Mouse (Mus musculus) c-Kit-positive CD71-positive TER-119-positive erythroid progenitor cells, embryonic 14.5 days (primary cell): ENCODE results near the gene Hspg2.

Experiments
- DNase-seq: peaks from one replicate; pipeline ENCODE4 v3.0.0-alpha.2; 2013; ENCODE audit warnings: low spot score

The Hspg2 gene

DNA sequence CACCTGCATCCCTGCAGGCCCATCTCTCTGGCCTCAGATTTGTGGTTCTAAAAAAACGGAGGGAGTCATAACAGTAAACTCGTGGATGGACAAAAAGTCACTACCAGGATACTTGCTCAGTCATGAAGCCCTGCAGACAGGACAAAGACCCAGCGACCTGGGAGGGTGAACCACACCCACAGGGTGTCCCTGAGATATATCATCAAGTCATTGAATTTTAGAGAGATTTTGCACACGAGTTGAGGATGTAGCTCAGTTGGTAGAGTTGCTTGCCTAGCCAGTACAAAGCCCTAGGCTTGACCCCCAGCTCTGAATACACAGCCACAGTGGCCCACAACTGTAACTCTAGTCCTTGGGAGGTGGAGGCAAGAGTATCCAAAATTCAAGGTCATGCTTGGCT, 7.4 kb upstream of the Hspg2 start:
- no peak for DNase-seq

GRCm38 (mm10) chr4:137461981-137462690, 6.4 kb upstream of the Hspg2 start:
- no peak for DNase-seq

DNA sequence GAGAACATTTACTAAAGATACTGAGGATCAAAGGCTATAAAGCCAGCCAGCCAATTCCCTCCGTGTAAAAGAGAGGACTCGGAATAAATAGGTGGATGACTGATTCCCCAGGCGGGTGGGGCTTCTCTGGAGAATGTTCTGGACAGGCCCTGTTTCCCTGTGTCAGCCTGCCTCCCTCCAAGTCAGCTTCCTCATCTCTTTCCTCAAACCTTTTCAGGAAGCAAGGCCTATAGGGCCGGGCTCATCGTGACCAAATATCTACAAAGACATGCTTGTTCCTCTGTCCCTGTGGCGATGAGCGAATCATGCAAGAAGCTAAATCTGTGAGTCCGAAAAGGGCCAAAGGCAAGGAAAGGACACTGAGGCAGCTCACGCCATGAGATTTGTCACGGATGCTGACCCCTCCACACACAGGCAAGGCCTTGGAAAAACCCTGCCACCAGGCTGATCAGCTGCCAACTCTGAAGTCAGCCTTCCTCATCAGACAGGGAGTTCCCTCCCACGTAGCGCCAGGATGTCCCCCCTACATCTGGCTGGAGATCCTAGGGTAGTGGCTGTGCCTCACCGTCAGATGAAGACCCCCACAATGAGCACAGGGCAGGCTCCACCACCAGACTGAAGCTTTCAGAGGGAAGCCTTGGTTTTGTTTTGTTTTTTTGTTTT, 3.3 kb upstream of the Hspg2 start:
- DNase-seq = no peak

GRCm38 (mm10) chr4:137466991-137467390, 1.6 kb upstream of the Hspg2 start:
- DNase-seq = no peak

- no peak for DNase-seq
Observed at GRCm38 (mm10) chr4:137467525-137467924, 1.0 kb upstream of the Hspg2 start.

DNA sequence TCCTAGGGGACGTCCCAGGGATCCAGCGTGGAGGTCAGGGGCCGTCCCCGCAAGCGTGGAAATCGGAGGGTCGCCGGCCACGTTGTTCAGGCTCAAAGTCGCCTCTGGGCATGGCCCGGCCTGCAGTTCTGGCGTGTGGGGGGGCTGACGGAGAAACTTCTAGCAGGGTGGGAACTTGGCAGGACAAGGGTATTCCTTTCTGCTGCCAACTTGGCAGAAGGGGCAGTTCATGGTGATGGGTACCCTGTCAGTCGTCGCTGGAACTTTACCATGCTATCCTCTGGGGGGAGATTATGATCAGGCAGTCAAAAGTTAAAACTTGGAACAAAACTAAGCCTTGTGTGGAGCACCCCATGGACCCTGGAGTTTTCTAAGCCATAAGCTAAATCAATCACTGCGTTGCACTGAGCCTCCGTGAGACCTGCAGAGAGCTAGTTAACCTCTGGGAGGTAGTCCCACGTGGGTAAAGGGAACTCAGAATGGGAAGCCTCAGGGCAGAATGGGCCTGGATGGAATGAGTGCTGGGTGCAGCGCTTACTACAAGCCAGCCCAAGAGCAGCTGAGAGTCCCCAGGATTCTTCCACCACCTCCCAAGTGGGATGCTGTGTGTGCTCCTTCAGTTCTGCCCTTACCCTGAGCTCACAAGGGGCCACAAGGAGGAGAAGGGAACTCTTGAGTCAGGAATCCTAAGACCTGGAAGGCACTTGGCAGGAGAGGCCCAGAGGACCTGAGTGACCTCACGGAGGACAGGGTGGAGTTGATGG, 694 bp downstream of the Hspg2 start:
- DNase-seq = no peak

DNA sequence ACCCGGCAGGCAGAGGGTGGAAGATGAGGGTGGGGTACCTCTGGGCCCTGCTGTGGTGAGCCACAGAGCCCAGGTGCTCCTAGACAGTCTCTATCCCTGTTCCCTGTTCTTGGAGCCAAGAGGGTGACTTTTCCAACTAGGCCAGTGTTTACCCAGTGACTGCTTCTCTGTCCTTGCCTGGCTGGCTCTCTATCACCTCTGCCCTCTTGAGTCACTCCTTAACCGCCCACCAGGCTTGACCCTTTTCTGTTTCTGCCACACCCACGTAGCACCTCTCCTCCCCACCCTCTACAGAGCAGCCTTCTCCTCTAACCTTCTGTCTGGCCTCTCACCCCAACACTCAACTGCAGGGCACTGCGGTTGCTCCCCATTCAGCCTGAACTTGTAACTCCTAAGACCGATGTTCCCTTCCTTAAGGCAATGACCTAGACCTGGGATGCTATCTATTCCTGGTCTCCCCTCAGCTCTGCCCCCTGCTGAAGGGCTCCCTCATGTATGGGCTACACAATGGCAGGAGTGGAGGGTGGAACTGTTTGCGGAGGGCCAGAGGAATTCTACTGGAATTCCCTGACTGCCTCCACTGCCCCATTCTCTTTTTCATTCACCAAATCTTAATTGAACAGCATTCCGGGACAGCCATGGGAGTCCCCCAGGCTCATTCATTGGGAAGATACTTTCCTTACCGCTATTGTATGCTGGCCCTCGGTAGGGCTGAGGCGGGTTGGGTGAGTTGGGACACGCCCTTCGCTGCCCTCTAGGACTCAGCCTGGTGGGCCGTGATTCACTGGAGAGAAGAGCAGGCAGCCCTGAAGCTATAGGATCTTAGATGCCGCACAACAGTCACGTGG, 1.5 kb downstream of the Hspg2 start:
- no peak for DNase-seq

DNA sequence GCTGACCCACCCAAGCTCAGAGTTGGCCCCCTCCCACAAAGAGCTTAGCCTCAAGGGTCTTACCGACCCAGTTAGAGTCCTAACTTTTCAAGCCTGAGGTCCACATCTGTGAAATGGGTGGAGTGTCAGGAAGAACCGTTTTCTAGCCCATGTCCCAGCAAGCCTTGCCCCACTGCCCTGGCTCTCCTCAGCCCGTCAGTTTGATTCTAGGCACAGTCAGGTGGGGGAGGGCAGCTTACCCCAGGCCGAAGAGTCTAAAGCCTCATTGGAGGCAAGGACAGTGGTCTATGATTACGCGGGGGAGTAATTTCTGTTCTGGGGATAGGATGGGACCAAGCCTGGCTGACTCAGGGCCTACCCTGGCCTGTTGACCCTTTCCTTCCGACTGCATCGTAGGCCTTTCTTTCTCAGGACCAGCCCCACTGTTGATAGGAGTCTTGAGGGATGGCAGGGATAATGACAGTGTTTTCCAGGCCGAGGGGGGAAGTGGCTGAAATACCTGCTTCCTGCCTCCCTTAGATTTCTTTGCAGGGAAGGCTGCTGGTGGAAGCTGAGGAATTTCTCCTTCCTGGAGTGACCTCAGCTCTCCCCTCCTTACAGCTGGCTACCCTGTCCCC, 2.2 kb downstream of the Hspg2 start:
- DNase-seq = no peak

DNA sequence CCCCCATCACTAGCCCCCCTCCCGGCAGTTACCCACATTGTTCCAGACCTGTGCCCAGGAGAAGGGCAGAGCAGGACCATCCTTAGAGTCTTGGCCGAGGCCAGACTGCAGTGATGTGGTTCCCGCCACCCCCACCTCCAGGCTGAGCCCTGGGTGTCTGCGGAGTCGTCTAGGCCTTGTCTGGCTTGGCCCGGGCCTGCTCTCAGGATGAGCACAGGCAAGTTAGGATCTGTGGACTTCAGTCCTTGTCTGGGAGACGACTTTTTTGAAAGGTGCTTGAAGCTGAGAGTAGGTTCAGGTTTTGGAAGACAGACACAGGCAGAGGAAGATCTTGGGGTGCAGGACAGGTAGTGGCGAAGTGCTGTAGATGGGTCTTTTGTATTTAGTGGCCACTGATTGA, 2.8 kb downstream of the Hspg2 start:
- no peak for DNase-seq

- no peak for DNase-seq
Observed at GRCm38 (mm10) chr4:137473240-137473639, 4.7 kb downstream of the Hspg2 start.

DNA sequence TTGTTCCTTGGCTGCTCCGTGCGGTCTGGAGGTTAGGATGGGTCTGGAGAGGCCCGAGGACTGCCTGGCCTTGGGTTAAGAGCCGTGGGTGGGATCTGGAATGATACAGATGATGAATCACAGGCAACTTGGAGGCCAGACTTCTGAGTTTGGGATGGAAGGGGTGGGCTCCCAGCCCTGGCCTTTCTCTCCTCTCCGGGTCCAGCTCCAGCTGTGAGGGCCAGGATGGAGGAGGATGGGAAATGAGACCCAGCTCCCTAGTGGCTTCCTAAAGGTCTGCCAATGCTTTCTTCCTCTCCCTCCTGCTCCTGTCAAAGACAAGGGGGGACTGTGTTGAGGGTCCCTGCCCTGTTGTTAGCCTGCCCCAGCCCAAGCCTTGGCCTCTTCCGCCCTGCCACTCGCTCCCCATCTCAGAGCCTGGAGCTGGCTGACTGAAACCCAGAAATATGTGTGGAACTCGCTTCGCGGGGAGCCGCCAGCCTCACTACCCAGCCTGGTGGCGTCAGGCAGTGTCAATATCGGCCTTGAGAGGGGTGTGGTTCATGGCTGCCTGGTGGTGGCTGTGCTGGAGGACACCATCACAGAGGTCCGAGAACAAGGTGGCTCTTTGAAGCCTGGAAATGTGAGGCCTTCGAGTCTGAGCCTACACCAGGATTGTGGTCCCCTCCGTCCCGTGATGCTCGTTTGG, 5.3 kb downstream of the Hspg2 start:
- DNase-seq = no peak

DNA sequence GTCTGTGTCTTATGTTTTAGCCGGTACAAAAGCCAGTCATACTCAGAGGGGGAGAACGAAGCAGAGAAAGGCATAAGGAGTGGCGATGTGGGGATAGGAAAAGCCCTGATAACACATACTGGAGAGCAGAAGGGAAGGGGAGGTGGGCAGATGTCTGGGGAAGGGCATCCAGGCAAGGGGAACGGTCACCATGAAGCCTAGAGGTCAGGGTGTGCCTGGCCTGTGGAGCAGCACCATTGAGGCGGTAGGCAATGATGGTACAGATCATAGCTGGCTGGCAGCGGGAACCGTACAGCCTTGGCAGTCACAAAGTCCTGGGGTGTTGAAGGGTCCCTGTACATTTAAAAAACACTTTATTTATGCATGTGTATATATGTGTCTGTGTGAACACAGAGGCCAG, 6.1 kb downstream of the Hspg2 start:
- no peak for DNase-seq

- DNase-seq = no peak
Observed at GRCm38 (mm10) chr4:137475271-137476050, 6.9 kb downstream of the Hspg2 start.

DNA sequence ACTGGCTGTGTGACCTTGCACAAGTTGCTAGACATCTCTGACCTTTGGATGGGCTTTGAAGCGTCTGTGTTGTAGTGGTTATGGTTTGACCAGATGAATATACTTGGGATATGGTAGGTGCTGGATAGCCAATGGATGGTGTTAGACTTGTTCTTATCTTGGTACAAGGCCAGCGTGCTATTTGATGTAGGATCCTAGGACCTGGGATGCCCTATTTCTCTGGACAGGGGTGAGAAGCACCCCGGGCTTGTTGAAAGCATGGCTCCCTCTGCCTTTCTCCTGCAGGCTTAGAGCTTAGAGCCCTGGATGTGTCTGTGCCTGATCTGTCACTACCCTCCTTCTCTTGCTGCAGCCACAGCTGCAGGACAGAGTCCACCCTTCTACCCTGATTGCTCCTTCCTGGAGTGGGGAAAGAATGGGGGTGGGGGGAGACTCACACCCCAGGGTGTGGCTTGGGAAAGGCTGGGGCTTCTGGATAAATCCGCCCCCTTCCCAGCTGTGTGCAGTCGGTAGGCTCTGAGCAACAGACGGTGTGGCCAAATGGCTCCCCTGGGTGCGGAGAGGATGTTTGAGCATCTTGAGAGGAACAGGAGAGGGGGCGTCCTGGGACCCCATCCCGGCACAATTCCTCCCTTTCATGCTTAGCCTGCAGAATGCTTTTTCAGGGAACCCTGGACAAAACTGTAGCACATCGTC, 7.6 kb downstream of the Hspg2 start:
- DNase-seq = no peak

DNA sequence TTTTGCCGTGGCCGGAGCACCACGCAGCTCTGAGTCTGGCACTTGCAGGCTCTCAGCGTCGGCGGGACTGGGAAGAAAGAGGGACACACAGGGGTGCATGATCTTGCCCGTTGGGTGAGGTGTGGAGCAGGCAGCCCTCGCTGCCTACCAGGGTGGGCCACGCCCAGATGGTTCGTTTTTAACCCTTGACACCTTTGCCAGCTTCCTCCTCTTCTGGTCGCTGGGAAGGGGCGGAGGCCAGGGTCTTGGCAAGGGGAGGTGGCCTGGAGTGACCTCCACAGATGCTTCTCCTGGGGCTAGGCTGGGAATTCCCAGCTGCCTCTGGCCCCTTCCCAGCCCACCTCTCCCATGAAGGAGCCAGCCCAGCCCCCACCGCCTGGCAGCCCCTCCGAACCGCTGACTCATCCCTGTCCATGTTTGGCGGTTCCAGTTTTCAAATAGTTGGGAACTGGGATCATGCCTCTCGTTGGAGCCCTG, 8.2 kb downstream of the Hspg2 start:
- no peak for DNase-seq

GRCm38 (mm10) chr4:137477611-137478010, 9.0 kb downstream of the Hspg2 start:
- DNase-seq = no peak

GRCm38 (mm10) chr4:137478306-137478705, 9.7 kb downstream of the Hspg2 start:
- DNase-seq = no peak

- DNase-seq = no peak
Observed at GRCm38 (mm10) chr4:137479757-137480156, 11.2 kb downstream of the Hspg2 start.

- no peak for DNase-seq
Observed at GRCm38 (mm10) chr4:137480191-137480992, 11.8 kb downstream of the Hspg2 start.
